Mouse (Mus musculus): ENCODE measurements around the gene Ppp1r21.

DNA sequence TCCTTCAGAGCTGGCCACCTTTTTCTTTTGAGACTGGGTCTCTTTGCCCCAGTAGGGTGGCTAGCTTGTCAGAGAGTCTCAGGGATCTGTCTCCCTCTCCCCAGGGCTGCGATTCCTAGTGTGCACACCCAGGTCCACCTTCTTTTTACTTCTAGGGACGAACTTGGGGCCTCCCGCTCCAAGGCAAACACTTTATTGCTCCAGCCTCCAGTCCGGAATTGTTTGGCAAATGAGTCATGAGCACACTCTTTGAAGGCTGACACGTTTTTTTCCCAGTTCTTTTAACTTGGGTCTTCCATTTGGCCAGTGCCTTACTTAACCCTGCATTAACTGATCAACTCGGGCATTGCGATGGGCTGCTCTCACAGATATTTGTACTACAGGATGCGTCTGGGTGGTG lies 53.5 kb downstream of the Ppp1r21 start:
- TF ChIP-seq CTCF (conservative IDR thresholded peaks at IDR 0.05; ENCODE audit: insufficient read depth, insufficient read length, low read depth, low read length) (no peak), POLR2A (IDR thresholded peaks at IDR 0.05; ENCODE audit: low read depth, low read length) (no peak)
